Mouse (Mus musculus): Measurements from ENCODE around the gene Timd2.
"Not testable (repeated sequence)": the region's sequence is repeated elsewhere in the genome, so short reads cannot be mapped to it uniquely, and the experiment has no call there.

Gene Timd2

DNA sequence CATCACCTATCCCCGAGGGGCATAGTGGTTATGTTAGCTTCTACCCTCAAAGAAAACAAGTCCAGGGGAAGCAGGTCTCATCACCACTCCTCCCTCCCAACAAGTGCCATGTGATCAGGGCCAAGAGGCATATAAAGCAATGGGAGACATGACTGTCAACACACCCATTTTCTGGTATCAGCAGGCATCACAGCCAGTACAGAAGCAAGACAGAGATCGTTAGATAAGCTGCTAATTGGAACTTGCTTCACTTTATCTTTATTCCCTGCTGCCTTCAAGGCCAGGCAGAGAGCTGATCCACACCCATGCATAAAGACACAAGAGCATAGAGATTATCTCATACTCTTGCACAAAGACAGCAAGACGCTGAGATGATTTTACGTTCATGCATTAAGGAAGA is 43.6 kb downstream of the Timd2 start:
- in situ Hi-C loops (cut with MseI, MboI) = no loop called here

GRCm38 (mm10) chr11:46652476-46652875 is 54.4 kb downstream of the Timd2 start:
- in situ Hi-C loops (cut with MseI, MboI) = no loop called here

DNA sequence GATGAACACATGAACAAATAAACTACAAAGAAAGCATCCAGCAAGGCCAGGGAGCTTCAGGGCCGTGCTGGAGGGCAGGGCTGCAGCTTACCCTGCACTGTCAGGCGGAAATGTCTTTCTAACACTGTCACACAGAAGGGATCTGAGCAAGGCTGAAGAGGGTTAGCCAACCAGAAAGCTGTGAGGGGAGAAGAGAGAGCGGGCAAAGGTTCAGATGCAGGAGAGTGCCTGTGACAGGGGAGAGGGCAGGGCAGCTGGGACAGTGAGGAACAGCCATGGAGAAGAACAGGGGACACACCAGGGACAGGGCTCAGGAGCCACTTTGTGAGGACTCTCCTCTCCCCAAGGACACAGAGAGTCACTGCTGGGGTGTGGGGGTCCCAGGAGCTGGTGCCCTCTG is 57.2 kb downstream of the Timd2 start:
- in situ Hi-C loops (cut with MseI, MboI) = loop anchor here in 1 of 2 experiments (10.0 kb wide), 1 partner anchor 125 kb away; the partner anchor contains the start of gene Gm12169

- in situ Hi-C loops (cut with MseI, MboI) = loop anchor here in 1 of 2 experiments (10.0 kb wide), 1 partner anchor 120 kb away; the partner anchor contains the start of gene Gm12169
Observed at GRCm38 (mm10) chr11:46644824-46645223, 62.0 kb downstream of the Timd2 start.

- in situ Hi-C loops (cut with MseI, MboI) = no loop called here
Observed at GRCm38 (mm10) chr11:46636568-46636967, 70.3 kb downstream of the Timd2 start.

DNA sequence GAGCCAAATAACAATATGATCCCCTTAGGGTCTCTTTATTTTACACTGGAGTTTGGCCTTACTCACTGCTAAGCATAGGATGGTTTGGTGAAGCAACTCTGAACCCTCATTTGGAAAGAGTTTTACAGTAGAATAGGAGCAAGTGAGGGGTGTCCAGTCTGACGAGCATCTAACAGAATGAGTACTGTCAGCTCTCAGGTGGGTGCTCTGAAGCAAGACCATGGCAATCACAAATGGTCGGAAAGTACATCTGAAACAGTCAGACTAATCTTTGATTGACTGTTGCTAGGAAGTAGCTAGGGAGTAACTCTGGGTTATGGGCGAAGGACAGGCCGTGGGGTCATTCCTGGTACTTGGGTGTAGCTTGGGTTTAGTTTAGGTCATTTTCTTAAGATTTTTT is 71.3 kb downstream of the Timd2 start:
- in situ Hi-C loops (cut with MseI, MboI) = not testable (repeated sequence)

DNA sequence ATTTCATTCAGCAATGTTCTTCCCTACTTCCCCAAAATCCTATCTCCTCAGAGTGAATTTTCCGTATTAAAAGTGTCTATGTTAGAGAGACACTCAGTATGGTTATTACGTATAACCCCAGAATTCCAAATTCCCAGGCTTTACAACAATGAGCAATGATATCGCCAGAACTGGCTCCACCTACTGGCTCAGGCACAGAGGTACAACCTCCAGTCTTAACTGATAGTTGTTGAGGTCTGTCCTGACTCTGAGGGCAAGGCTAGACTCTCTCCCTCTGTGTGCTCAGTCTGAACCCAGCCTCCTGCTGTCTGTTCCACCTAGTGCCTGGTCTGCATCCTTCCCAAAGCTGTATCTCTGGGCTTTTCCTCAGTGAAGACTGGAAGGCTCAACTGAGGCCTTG is 75.2 kb downstream of the Timd2 start:
- in situ Hi-C loops (cut with MseI, MboI) = no loop called here

- in situ Hi-C loops (cut with MseI, MboI) = no loop called here
Observed at GRCm38 (mm10) chr11:46629211-46629795, 77.6 kb downstream of the Timd2 start, which contains the start of gene Dppa1. Gene Dppa1 (minus strand): TSS chr11:46629261.

DNA sequence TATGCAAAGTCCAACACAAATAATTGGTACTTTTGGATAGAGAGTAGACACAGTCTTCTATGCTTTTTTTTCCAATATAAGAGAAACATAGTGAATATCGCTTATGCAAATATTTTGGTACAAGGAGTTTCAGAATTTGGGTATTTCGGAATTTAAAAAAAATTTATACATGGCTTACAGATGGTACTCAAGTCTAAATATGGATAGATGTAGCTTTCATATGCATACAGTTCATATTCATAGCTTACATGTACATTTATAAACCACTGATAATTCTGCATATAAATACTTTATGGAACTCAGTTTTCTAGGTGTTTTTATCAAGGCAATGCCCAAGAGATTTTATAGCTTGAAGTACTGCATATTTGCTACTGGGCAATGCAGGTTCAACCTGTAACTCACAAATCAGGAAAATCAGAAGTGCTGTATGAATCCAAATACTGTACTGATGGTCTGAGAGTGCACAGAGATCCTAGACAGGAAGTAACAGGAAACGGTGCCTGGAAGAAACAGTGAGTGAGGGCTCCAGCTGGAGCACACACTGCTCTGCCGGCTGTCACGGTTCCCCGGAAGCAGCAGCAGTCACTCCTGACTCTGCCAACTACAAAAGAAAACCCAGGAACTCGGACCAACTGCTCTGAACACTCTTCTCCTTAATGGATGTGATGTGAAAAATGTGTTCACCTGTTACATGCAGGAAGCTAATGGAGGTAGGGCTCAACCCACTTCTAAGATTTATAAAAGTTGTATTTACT is 86.3 kb downstream of the Timd2 start:
- in situ Hi-C loops (cut with MseI, MboI) = no loop called here

DNA sequence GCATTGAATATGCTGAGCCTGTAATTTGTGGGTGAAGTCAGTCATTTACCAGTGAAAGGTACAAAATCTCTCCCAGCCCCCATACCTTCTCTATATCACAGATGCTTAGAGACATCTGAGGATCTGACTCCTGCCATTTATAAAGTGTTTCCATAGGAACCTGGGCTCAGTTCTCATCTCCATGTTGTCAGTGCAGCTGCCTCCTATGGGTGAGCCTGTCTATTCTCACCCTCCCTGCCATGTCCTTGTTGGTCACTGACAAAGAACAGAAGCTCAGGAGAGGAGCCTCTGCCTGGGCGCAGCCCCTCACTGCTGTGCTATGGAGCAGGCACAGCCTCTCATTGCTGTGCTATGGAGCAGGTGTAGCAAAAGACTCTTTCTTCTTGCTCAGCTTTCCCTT is 86.9 kb downstream of the Timd2 start:
- in situ Hi-C loops (cut with MseI, MboI) = no loop called here

Data from mouse trophoblast stem cell (cell line).